Mouse (Mus musculus) mouse embryonic stem cell (cell line): ENCODE measurements around the gene Nav1.

Source experiments
- in situ Hi-C, 2 experiments: fragments of 300-500 bp; cut with MboI; formaldehyde crosslinking; loops; 1 replicate in 1 of 2; 3 replicates in 1 of 2; pipeline ENCODE4 v1.14.3; 2019 to 2020; ENCODE audit warnings: low sequenced_read_pairs in 2 of 2, low pct_unique_long_range_greater_than_20kb in 1 of 2, mixed read lengths in 1 of 2; ENCODE audit not compliant: unreplicated experiment in 1 of 2

The Nav1 gene

GRCm38 (mm10) chr1:135562982-135563650 lies 44.0 kb downstream of the Nav1 start:
- in situ Hi-C loops, result no loop called here

- in situ Hi-C loops, result no loop called here
Measured at GRCm38 (mm10) chr1:135562115-135562514, 45.0 kb downstream of the Nav1 start.

- in situ Hi-C loops, result no loop called here
Measured at GRCm38 (mm10) chr1:135561282-135561681, 45.8 kb downstream of the Nav1 start.

- in situ Hi-C loops, result no loop called here
Measured at GRCm38 (mm10) chr1:135557976-135558375, 49.1 kb downstream of the Nav1 start.

- in situ Hi-C loops, result no loop called here
Measured at GRCm38 (mm10) chr1:135555885-135556284, 51.2 kb downstream of the Nav1 start.

- in situ Hi-C loops, result no loop called here
Measured at GRCm38 (mm10) chr1:135554632-135555260, 52.3 kb downstream of the Nav1 start.

GRCm38 (mm10) chr1:135553615-135554014 lies 53.5 kb downstream of the Nav1 start:
- in situ Hi-C loops, result no loop called here

GRCm38 (mm10) chr1:135553154-135553553 lies 53.9 kb downstream of the Nav1 start:
- in situ Hi-C loops, result no loop called here

- in situ Hi-C loops, result no loop called here
Measured at GRCm38 (mm10) chr1:135550886-135551285, 56.2 kb downstream of the Nav1 start.

GRCm38 (mm10) chr1:135548750-135549149 lies 58.3 kb downstream of the Nav1 start:
- in situ Hi-C loops, result loop anchor here (5.0 kb wide), 2 partner anchors 124 to 129 kb away; no protein-coding TSS in a partner anchor

GRCm38 (mm10) chr1:135546099-135546498 lies 61.0 kb downstream of the Nav1 start:
- in situ Hi-C loops, result loop anchor here (5.0 kb wide), 2 partner anchors 126 to 131 kb away; no protein-coding TSS in a partner anchor

- in situ Hi-C loops, result loop anchor here (5.0 kb wide), 2 partner anchors 128 to 133 kb away; no protein-coding TSS in a partner anchor
Measured at GRCm38 (mm10) chr1:135544504-135545146, 62.5 kb downstream of the Nav1 start.

- in situ Hi-C loops, result no loop called here
Measured at GRCm38 (mm10) chr1:135542841-135543810, 64.0 kb downstream of the Nav1 start.

- in situ Hi-C loops, result no loop called here
Measured at GRCm38 (mm10) chr1:135542080-135542479, 65.0 kb downstream of the Nav1 start.

- in situ Hi-C loops, result no loop called here
Measured at GRCm38 (mm10) chr1:135540270-135540669, 66.8 kb downstream of the Nav1 start.

GRCm38 (mm10) chr1:135538441-135539265 lies 68.4 kb downstream of the Nav1 start:
- in situ Hi-C loops, result no loop called here

GRCm38 (mm10) chr1:135536822-135537221 lies 70.3 kb downstream of the Nav1 start:
- in situ Hi-C loops, result no loop called here

- in situ Hi-C loops, result no loop called here
Measured at GRCm38 (mm10) chr1:135536326-135536725, 70.8 kb downstream of the Nav1 start.
